Mouse (Mus musculus) lung, postnatal 4 days (tissue): ENCODE data around the gene Eps15l1.

Experiments
- DNase-seq, 2 experiments: peaks; one replicate each; pipeline ENCODE4 v3.0.0; 2021

The Eps15l1 gene

GRCm38 (mm10) chr8:72318801-72319322 is 102.4 kb downstream of the Eps15l1 start, which contains the start of gene Klf2:
Klf2 (plus strand) TSS chr8:72319033.
- peak; percentile 99 for DNase-seq

DNA sequence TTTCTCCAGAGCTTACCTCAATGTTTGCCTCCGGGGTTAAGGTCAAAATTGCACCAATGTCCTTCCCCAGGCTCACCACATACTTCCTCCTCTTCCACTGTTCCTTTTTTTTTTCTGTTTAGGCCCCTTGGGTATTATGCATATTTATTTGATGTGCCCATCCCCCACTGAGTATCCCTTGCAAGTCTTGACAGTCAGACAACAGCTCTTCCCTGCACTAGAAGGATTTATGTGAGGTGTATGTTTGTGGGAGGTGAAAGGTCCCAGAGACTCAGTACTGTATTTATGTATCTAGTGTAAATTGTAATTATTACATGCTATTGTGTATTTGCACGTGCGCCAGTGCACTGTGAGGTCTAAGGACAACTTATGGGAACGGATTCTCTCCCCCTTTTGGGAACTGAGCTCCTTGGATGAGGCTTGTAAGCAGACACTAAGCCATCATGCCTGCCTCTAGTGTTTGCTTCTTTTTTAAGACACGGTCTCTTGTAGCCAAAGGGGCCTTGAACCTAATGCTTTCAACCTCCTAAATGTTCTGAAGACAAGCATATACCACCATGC is 103.4 kb downstream of the Eps15l1 start:
- peak in 1 of 2 experiments; percentile 38 for DNase-seq

DNA sequence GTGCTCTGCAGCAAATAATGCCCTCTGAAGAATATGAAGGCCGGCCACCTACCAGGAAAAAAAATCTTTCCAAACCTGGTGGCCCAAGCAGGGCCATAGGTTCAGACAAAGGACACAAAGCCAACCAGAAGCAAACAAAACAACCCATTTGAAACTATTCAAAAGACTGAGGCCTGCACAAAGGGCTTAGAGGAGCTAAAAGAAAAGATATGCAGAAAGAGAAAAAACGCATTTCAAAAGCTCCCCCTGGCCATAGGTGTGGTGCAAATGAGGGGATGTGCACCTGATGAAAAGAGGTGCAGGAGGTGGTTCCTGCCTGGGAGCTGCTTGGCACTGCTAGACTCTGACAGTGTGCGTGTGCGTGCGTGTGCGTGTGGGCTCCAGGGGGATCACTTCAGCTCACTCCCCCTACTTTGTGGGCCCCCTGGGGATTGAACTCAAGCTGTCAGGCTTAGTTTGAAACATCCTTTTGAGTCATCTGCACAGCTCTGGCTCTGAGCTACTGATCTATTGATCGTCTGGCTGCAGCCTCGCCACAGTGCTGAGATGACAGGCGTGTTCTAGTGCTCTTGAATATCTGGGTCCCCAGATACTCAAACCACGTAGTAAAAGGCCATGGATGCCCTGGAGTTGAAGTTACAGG is 105.1 kb downstream of the Eps15l1 start:
- no peak for DNase-seq

DNA sequence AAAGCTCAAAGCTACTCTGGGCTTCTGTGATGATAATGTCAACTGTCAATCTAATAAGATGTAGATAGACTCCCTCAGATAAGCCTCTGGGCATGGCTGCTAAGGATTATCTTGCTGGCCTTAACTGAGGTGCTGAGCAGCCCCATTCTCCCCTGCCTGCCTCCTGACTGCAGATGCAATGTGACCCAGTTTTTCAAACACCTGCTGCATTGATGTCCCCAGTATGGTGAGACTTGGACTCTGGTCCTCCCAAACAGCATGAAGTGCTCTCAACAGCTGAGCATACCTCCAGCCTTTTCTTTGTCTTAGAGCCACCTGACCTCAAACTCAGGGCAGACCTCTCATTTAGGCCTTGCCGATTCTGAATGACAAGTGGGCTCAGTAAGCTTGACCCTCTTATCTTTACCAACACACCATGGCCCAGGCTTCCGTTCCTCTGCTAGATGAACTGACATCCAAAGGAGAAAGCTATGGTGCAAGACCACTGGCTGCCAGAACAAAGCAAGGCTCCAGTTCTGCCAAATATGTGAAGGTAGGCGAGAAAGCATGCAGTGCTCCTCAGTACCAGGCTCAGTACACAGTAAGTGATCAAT is 108.2 kb downstream of the Eps15l1 start:
- no peak for DNase-seq

DNA sequence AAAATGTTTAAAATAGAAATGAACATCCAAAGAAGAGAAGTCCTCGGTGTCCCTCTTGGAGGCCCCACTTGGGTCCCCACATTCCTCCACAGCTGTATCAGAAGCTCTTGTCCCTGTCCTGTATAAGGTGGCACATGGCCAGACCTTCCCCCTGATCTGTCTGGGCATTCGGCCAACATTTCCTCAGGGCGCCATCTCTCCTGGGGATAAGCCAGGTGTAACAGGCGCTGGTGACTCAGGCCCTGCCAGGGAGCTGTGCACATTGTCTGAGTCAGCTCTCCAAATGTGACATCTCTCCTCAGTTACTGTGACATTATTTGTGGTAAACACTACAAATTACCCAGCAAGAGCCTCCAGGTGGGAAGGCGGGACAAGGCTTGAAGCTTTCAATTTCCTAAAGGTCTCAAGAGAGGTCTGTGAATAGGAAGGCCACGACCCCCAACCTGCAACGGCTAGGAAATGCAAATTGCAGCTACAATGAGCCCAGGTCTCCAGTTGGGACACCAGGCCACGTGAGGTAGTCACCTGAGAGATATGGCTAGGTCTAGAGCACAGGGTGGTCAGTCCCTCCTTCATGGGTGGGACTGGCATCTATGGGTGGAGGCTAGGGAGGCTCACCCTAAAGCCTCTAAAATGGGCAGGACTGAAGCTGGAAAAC is 110.3 kb downstream of the Eps15l1 start:
- DNase-seq, result peak; percentile 42 to 65

DNA sequence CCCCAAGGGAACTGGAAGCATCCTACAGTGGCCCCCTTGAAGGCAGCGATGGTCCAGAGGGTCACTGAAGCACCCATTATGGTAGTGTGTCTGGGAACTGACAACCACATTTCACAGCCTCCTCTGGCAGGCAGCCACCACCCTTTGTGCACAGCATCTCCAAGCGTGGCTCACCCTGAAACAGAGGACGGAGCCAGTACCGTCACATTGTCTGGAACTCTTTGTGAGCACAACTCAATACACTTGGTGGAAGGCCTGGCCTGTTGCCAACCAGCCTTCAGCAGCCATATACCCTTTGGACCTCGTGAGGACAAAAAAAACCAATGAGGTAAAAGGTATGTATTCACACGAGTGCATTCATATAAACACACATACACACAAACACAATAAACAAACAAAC is 113.0 kb downstream of the Eps15l1 start:
- DNase-seq, result peak; percentile 55 to 66

GRCm38 (mm10) chr8:72306913-72307312 is 114.3 kb downstream of the Eps15l1 start:
- DNase-seq, result no peak

- DNase-seq, result no peak
Measured at GRCm38 (mm10) chr8:72305210-72305905, 115.9 kb downstream of the Eps15l1 start, which contains the start of gene Gm10282. Gm10282 (minus strand) TSS chr8:72305260.

GRCm38 (mm10) chr8:72303633-72304032 is 117.6 kb downstream of the Eps15l1 start:
- peak; percentile 78 to 84 for DNase-seq

DNA sequence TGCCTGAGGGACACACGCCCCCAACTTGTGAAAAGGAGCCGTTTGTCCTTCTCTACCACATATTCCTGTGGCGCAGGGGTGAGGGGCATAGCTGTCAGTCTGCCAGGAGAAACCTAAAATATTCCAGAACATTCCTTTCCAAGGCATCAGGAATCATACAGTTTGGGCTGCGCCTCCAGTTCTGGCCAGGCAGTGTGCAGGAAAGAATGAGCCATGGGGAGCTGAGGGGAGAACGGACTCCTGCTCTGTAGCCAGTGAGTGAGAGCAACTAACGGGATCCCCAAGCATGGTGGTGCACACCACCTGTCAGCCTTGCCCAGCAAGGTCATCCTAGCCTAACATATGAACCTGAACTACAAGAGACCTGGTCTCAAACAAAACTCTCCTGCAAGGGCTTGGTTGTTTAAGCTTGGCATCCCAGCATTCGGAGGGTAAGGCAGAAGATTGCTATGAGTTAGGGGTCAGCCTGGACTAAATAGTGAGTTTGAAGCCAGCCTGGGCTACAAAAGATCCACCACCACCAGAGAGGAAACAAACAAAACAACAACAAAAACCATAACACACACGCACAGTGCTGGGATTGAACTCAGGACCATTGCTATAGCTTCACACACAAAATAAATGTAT is 118.2 kb downstream of the Eps15l1 start:
- no peak for DNase-seq

DNA sequence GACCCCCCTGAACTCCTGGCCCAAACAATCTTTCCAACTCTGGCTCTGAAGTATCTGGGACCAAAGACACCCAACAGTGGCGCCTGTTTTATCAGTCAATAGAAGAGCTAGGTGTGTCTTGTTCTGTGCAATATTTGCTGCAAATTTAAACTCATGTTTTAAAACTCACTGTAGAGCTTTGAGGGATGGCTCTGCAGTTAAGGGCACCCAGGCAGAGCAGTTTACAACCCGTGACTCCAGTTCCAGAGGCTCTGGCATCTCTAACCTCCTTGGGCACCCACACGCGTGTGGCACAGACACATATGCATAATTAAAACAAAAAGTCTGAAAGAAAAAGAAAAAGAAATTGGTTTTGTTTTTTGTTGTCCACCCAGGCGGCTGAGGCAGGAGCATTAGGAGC is 119.8 kb downstream of the Eps15l1 start:
- no peak for DNase-seq

- DNase-seq, result no peak
Measured at GRCm38 (mm10) chr8:72300654-72301400, 120.4 kb downstream of the Eps15l1 start.

DNA sequence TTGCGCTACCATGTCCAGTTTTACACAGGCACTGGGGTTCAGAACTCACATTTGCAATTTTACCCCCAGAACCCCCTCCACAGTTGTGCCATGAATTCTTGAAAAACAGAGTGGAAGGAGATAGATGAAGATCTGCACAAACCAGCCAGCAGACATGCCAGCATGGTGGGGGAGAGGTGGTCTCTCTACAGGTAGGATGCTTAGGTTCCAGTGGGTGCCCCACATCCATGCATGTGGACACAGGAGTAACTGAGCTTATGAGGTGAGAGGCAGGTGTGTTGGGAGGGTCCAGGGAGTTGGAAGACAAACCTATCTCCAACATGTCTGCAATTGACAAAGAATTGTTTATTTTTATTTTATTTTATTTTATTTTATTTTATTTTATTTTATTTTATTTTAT is 122.3 kb downstream of the Eps15l1 start:
- DNase-seq, result no peak

GRCm38 (mm10) chr8:72296561-72296960 is 124.7 kb downstream of the Eps15l1 start:
- no peak for DNase-seq

DNA sequence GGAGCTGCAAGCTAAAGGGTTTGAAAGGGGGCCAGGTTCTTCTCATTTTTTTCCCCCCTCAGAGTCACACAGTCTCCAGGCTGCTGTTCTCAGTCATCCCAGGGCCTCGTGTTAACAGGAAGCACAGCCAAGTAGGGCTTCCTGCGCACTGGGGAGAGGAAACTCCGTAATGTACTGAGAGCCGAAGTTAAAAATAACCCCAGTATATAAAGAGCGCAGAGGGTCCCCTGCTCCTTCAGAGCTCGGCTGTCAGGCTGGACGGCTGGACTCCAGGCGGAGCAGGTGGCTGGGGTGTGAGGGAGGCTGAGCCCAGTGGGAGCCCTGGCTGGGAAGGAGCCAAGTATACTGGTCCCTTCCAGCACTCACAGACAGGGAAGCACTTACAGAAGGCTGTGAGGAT is 125.6 kb downstream of the Eps15l1 start:
- peak; percentile 88 to 93 for DNase-seq

DNA sequence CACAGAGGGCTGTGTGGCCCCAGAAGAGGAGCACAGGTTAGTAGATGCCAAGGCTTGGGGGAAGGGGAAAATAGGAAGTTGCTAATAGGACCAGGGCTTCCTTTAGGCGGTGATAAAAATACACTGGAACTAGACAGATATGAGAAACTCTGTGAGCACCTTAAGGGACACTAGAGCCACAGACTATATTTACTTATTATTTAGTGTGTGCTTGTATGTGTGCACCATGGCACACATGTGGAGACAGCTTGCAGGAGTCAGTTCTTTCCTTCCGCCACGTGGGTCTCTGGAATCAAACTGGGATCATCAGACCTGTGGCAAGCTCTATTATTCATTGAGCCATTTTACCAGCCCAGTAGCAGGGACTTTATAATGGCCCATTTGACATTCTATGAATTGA is 126.1 kb downstream of the Eps15l1 start:
- DNase-seq, result no peak

GRCm38 (mm10) chr8:72293309-72293708 is 128.0 kb downstream of the Eps15l1 start:
- DNase-seq, result no peak

- DNase-seq, result no peak
Measured at GRCm38 (mm10) chr8:72291104-72291503, 130.2 kb downstream of the Eps15l1 start.
